Mouse (Mus musculus): ENCODE measurements at regions not wholly inside any gene's neighbourhood (a gene's known extent, or its start where the extent isn't known, plus 50 kb on each side); places are given as distances from the start of the nearest gene placed in this dataset.

DNA sequence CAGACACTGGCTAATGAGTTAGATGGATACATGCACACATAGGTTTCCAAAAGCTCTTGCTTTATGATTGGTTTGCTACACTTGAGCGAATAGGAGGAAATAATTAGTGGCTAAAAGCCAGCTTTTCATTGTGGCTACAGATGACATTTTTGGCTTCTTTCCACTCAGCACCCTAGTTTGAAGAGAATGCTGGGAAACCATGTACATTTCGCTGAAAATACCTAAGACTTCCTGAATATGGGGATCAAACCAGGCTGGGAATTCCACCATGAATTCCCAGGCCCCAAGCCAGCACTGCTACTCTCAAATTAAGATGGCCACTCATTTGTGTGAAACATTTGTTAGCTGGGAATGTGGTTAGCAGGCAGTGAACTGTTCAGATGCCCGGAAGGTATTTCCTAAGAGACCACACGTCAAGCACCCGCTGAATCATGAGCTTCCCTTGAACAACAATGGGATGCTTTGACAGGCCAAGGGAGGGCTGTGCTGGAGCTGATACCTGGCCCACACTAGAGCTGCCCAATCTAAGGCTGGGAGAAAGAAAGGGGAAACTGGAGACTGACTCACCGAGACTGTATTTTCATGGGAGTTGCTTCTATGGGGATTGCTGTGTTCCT, 195.5 kb downstream of the Foxa2 start:
- TF ChIP-seq POLR2A (IDR thresholded peaks at IDR 0.05; ENCODE audit: extremely low read depth, insufficient read depth, low read length): no peak
- no peak for TF ChIP-seq CTCF (IDR thresholded peaks at IDR 0.05; ENCODE audit: extremely low read depth, insufficient read depth, low read length)
